Mouse (Mus musculus) MEL (cell line): Measurements from ENCODE around the gene Acpp.

ENCODE experiments used
- CTCF ChIP-seq, 3 experiments: IDR thresholded peaks in 2 of 3; conservative IDR thresholded peaks in 1 of 3; 2 replicates each; pipeline ENCODE4 v1.5.1; 2011 to 2012; ENCODE audit warnings: low read length in 3 of 3, low read depth in 2 of 3, mild to moderate bottlenecking in 2 of 3, improper control_type of control experiment in 1 of 3, inconsistent platforms in 1 of 3, mixed read lengths in 1 of 3, moderate library complexity in 1 of 3; ENCODE audit not compliant: control insufficient read depth in 1 of 3, insufficient read depth in 1 of 3, poor library complexity in 1 of 3, severe bottlenecking in 1 of 3
- POLR2A ChIP-seq, 2 experiments: IDR thresholded peaks; 2 replicates each; pipeline ENCODE4 v1.6.1; 2011 to 2012; ENCODE audit warnings: low read length in 2 of 2, mild to moderate bottlenecking in 2 of 2, control low read depth in 1 of 2, improper control_type of control experiment in 1 of 2, low read depth in 1 of 2, moderate library complexity in 1 of 2; ENCODE audit not compliant: control insufficient read depth in 1 of 2, insufficient read depth in 1 of 2, poor library complexity in 1 of 2
- SMC3 ChIP-seq: IDR thresholded peaks from 2 replicates; pipeline ENCODE4 v1.6.1; 2011; ENCODE audit warnings: low read depth, low read length, improper control_type of control experiment
- TAL1 ChIP-seq: IDR thresholded peaks from 2 replicates; pipeline ENCODE4 v1.6.1; 2012; ENCODE audit warnings: mild to moderate bottlenecking, inconsistent platforms, low read length, moderate library complexity, mixed read lengths
- TBP ChIP-seq: IDR thresholded peaks from 2 replicates; pipeline ENCODE4 v1.8.0; 2011; ENCODE audit warnings: low read depth, low read length, improper control_type of control experiment

GRCm38 (mm10) chr9:104306734-104307133, 30.8 kb downstream of the Acpp start:
- TF ChIP-seq SMC3 (peak; percentile 94), CTCF (IDR thresholded peaks at IDR 0.05 in 2 of 3, conservative IDR thresholded peaks at IDR 0.05 in 1 of 3; ENCODE audit: control insufficient read depth in 1 of 3, insufficient read depth in 1 of 3, low read depth in 2 of 3, low read length in 3 of 3, poor library complexity in 1 of 3, severe bottlenecking in 1 of 3) (peak; percentile 88 to 97 (median 96)), POLR2A (IDR thresholded peaks at IDR 0.05; ENCODE audit: control insufficient read depth in 1 of 2, insufficient read depth in 1 of 2, low read depth in 1 of 2, low read length in 2 of 2, poor library complexity in 1 of 2) (no peak), TAL1 (no peak), TBP (no peak)
